Mouse (Mus musculus): ENCODE data around the gene Rab40b.
"Not testable (repeated sequence)": the region's sequence is repeated elsewhere in the genome, so short reads cannot be mapped to it uniquely, and the experiment has no call there.

The Rab40b gene

GRCm38 (mm10) chr11:121369622-121370021 is 18.4 kb downstream of the Rab40b start:
- no peak for ATAC-seq (ENCODE audit: insufficient number of reproducible peaks, low FRiP score, low TSS enrichment)

- no peak for ATAC-seq (ENCODE audit: insufficient number of reproducible peaks, low FRiP score, low TSS enrichment)
Observed at GRCm38 (mm10) chr11:121368731-121369130, 19.3 kb downstream of the Rab40b start.

GRCm38 (mm10) chr11:121367170-121367707 is 20.8 kb downstream of the Rab40b start:
- ATAC-seq (ENCODE audit: insufficient number of reproducible peaks, low FRiP score, low TSS enrichment), result no peak

GRCm38 (mm10) chr11:121362212-121362611 is 25.8 kb downstream of the Rab40b start:
- no peak for ATAC-seq (ENCODE audit: insufficient number of reproducible peaks, low FRiP score, low TSS enrichment)

- peak; percentile 92 for ATAC-seq (ENCODE audit: insufficient number of reproducible peaks, low FRiP score, low TSS enrichment)
Observed at GRCm38 (mm10) chr11:121354091-121354707, 33.9 kb downstream of the Rab40b start, which contains the start of gene Wdr45b. Gene Wdr45b (minus strand): TSS chr11:121354445.

- ATAC-seq (ENCODE audit: insufficient number of reproducible peaks, low FRiP score, low TSS enrichment), result no peak
Observed at GRCm38 (mm10) chr11:121353326-121354090, 34.5 kb downstream of the Rab40b start.

- ATAC-seq (ENCODE audit: insufficient number of reproducible peaks, low FRiP score, low TSS enrichment), result not testable (repeated sequence)
Observed at GRCm38 (mm10) chr11:121348727-121349126, 39.3 kb downstream of the Rab40b start.

GRCm38 (mm10) chr11:121348166-121348565 is 39.9 kb downstream of the Rab40b start:
- no peak for ATAC-seq (ENCODE audit: insufficient number of reproducible peaks, low FRiP score, low TSS enrichment)

GRCm38 (mm10) chr11:121347036-121347435 is 41.0 kb downstream of the Rab40b start:
- ATAC-seq (ENCODE audit: insufficient number of reproducible peaks, low FRiP score, low TSS enrichment), result no peak

GRCm38 (mm10) chr11:121342423-121342822 is 45.6 kb downstream of the Rab40b start:
- ATAC-seq (ENCODE audit: insufficient number of reproducible peaks, low FRiP score, low TSS enrichment), result not testable (repeated sequence)

GRCm38 (mm10) chr11:121340287-121340686 is 47.8 kb downstream of the Rab40b start:
- ATAC-seq (ENCODE audit: insufficient number of reproducible peaks, low FRiP score, low TSS enrichment), result no peak

GRCm38 (mm10) chr11:121339647-121340046 is 48.4 kb downstream of the Rab40b start:
- no peak for ATAC-seq (ENCODE audit: insufficient number of reproducible peaks, low FRiP score, low TSS enrichment)

- no peak for ATAC-seq (ENCODE audit: insufficient number of reproducible peaks, low FRiP score, low TSS enrichment)
Observed at GRCm38 (mm10) chr11:121331641-121332040, 56.4 kb downstream of the Rab40b start.

- no peak for ATAC-seq (ENCODE audit: insufficient number of reproducible peaks, low FRiP score, low TSS enrichment)
Observed at GRCm38 (mm10) chr11:121328619-121329018, 59.4 kb downstream of the Rab40b start.

GRCm38 (mm10) chr11:121328206-121328605 is 59.8 kb downstream of the Rab40b start:
- ATAC-seq (ENCODE audit: insufficient number of reproducible peaks, low FRiP score, low TSS enrichment), result no peak

- no peak for ATAC-seq (ENCODE audit: insufficient number of reproducible peaks, low FRiP score, low TSS enrichment)
Observed at GRCm38 (mm10) chr11:121326681-121327080, 61.4 kb downstream of the Rab40b start.

- no peak for ATAC-seq (ENCODE audit: insufficient number of reproducible peaks, low FRiP score, low TSS enrichment)
Observed at GRCm38 (mm10) chr11:121326034-121326433, 62.0 kb downstream of the Rab40b start.

- not testable (repeated sequence) for ATAC-seq (ENCODE audit: insufficient number of reproducible peaks, low FRiP score, low TSS enrichment)
Observed at GRCm38 (mm10) chr11:121307712-121308111, 80.3 kb downstream of the Rab40b start.

- ATAC-seq (ENCODE audit: insufficient number of reproducible peaks, low FRiP score, low TSS enrichment), result no peak
Observed at GRCm38 (mm10) chr11:121306608-121307007, 81.4 kb downstream of the Rab40b start.

All from cerebellum, adult (tissue).